Mouse (Mus musculus): ENCODE measurements at regions not wholly inside any gene's neighbourhood (a gene's known extent, or its start where the extent isn't known, plus 50 kb on each side); places are given as distances from the start of the nearest gene placed in this dataset.

- intact Hi-C loops (cut with DNase I), result no loop called here
- DNase-seq, result no peak
Observed at GRCm38 (mm10) chr14:114791831-114792224, 300.2 kb upstream of the Gpc5 start.

GRCm38 (mm10) chr14:114804643-114805042 lies 287.4 kb upstream of the Gpc5 start:
- DNase-seq, result no peak
- intact Hi-C loops (cut with DNase I), result no loop called here

GRCm38 (mm10) chr14:114808621-114809020 lies 283.4 kb upstream of the Gpc5 start:
- no peak for DNase-seq
- intact Hi-C loops (cut with DNase I), result no loop called here

GRCm38 (mm10) chr14:114820677-114821076 lies 271.3 kb upstream of the Gpc5 start:
- intact Hi-C loops (cut with DNase I), result no loop called here
- DNase-seq, result no peak

- intact Hi-C loops (cut with DNase I), result no loop called here
- no peak for DNase-seq
Observed at GRCm38 (mm10) chr14:114821098-114821594, 270.9 kb upstream of the Gpc5 start.

- DNase-seq, result no peak
- intact Hi-C loops (cut with DNase I), result no loop called here
Observed at GRCm38 (mm10) chr14:114821672-114822071, 270.3 kb upstream of the Gpc5 start.

GRCm38 (mm10) chr14:114826662-114827321 lies 265.2 kb upstream of the Gpc5 start:
- no peak for DNase-seq

GRCm38 (mm10) chr14:114829310-114829709 lies 262.7 kb upstream of the Gpc5 start:
- intact Hi-C loops (cut with DNase I), result no loop called here

More at GRCm38 (mm10) chr14:114826662-114827321, 265.2 kb upstream of the Gpc5 start:
- intact Hi-C loops (cut with DNase I), result no loop called here

GRCm38 (mm10) chr14:114832987-114833386 lies 259.0 kb upstream of the Gpc5 start:
- intact Hi-C loops (cut with DNase I), result no loop called here
- peak; percentile 12 for DNase-seq

More at GRCm38 (mm10) chr14:114829310-114829709, 262.7 kb upstream of the Gpc5 start:
- no peak for DNase-seq

- intact Hi-C loops (cut with DNase I), result no loop called here
Observed at GRCm38 (mm10) chr14:114836723-114837349, 255.2 kb upstream of the Gpc5 start.

GRCm38 (mm10) chr14:114837652-114838276 lies 254.3 kb upstream of the Gpc5 start:
- intact Hi-C loops (cut with DNase I), result no loop called here

More at GRCm38 (mm10) chr14:114836723-114837349, 255.2 kb upstream of the Gpc5 start:
- DNase-seq, result no peak

GRCm38 (mm10) chr14:114839340-114839903 lies 252.6 kb upstream of the Gpc5 start:
- no peak for DNase-seq
- intact Hi-C loops (cut with DNase I), result no loop called here

More at GRCm38 (mm10) chr14:114837652-114838276, 254.3 kb upstream of the Gpc5 start:
- no peak for DNase-seq

- intact Hi-C loops (cut with DNase I), result no loop called here
- DNase-seq, result no peak
Observed at GRCm38 (mm10) chr14:114840766-114841165, 251.2 kb upstream of the Gpc5 start.

GRCm38 (mm10) chr14:114841552-114841951 lies 250.5 kb upstream of the Gpc5 start:
- intact Hi-C loops (cut with DNase I), result no loop called here
- no peak for DNase-seq

GRCm38 (mm10) chr14:114842327-114842726 lies 249.7 kb upstream of the Gpc5 start:
- no peak for DNase-seq
- intact Hi-C loops (cut with DNase I), result no loop called here

GRCm38 (mm10) chr14:114843105-114843743 lies 248.8 kb upstream of the Gpc5 start:
- no peak for DNase-seq
- intact Hi-C loops (cut with DNase I), result no loop called here

- intact Hi-C loops (cut with DNase I), result loop anchor here (5.0 kb wide), 1 partner anchor 123 kb away; no protein-coding TSS in a partner anchor
- no peak for DNase-seq
Observed at GRCm38 (mm10) chr14:114854324-114855054, 237.5 kb upstream of the Gpc5 start.

- intact Hi-C loops (cut with DNase I), result no loop called here
- no peak for DNase-seq
Observed at GRCm38 (mm10) chr14:114855055-114855740, 236.8 kb upstream of the Gpc5 start.

GRCm38 (mm10) chr14:114855746-114856145 lies 236.3 kb upstream of the Gpc5 start:
- DNase-seq, result no peak
- intact Hi-C loops (cut with DNase I), result no loop called here

All from left cerebral cortex, postnatal 4 days (tissue).